Mouse (Mus musculus) ovary, postnatal 36 days (tissue): Measurements from ENCODE around the gene Tm7sf2.

Experiments used
- DNase-seq: peaks from one replicate; pipeline ENCODE4 v3.0.0; 2022; ENCODE audit warnings: low spot score, mixed read lengths

Tm7sf2 gene

DNA sequence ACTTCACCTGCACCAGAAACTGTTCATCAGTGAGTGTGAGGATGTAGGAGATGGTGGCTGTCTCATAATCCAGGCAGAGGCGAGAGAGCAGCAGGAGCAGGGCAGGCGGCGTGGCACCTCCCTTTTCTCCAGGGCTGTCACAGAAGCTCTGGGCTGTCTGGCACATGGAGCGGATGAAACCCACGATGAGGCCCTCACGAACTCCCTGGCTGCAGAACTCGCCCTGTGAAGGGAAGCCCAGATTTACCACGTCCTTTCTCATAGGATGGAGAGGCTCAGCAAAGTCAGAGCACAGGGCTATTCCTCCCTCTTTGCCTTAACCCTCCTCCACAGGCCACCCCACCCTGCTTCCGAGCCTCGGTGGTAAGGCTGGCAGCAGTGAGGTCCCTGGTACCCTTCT, 1.7 kb upstream of the Tm7sf2 start:
- no peak for DNase-seq

DNA sequence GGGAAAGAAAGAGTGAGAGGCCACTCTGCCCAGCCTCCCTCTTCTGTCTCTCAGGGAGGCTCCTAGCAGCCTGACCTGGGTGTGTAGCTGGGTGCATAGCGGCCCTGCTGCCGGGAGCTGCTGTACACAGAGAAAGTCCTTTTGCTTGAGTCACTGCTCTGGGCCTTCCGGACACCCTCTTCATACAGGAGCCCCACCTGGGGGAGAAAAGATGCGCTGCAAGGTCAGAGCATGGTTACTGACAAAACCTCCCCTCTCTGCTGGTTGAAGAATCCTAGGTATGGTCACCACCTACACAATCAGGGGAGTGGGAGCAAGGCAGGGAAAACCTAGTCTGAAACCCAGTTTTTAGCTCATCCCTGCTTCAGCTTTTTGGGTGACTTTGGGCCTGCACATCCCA, 778 bp upstream of the Tm7sf2 start:
- DNase-seq: no peak

DNA sequence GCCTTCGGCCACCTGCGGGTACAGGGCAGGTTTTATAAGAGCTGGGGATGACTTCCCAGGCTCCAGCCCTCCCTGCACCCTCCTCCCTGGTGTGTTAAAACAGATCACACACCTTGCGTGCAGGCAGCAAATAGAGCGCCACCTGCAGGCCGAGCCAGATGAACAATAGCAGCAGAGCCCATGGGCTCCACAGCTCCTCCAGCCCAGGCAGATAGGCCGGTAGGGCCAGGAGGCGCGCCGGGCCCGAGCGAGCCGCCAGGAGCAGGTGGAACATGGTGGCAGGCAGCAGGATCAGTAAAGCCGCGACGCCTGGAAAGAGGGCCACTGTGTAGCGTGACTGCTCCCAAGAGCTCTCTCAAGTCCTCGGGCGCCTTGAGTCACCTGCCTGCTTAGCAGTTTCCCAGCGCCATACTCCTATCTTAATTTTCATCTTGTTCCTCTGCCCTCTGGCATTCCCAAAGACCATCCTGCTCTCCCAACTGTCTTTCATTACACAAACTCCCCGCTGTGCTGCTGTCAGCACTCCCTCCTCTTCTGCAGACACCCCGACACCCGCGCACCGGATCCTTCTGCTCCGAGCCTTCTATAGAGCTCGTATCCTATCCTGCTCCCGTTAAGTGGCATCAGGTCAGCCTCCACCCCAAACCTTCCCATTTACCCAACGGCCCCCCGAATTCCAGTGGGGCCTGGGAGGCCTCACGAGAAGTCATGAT, 1.0 kb downstream of the Tm7sf2 start:
- peak; percentile 77 for DNase-seq

DNA sequence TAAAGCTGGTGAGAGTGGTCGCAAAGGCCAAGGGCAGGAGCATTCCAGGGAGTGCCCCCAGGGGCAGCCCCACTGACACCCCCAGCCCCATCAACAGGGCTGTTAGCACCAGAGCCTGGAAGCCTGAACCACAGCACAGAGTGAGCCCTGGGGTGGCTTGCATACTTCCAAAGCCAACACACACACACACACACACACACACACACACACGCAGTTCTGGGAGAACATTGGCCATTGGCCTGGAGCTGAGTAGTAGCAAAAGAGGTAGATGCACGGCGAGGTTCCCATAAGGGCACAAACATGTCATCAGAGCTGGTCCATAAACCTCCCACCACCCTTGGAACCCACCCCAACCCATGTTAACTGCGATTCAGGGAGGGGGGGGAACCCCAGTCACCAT, 1.6 kb downstream of the Tm7sf2 start:
- no peak for DNase-seq

DNA sequence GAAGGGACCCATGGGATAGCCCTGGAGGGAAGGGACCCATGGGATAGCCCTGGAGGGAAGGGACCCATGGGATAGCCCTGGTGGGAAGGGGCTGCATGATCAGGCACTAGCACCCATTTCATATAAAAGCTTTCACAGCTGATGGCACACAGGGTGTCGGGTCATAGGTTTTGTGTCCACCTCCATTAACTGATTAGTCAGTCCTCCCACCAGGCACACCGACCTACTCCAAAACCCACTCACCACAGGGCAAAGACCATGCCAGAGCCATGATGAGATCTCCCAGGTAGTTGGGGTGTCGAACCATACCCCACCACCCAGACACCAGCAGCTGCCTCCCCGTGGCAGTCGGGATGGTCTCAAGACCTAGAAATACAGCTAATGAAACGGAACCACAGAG, 5.1 kb downstream of the Tm7sf2 start:
- no peak for DNase-seq

DNA sequence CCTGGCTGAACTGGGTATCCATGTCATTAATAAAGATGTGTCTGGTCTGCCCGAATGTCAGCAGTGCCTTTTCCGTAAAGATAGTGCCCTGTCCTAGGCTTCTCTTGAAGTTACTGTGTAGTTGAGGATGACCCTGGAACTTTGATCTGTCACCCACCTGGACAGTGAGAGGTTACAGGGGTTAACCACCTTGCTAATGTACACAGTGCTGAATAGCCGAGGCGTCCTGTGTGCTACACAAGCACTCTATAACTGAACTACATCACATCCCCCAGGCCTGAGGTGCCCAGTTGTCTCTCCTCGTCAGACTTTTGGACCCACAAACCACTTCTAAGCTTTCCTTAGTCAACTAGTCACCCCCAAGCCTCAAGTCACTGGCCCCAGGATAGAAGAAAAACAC, 5.8 kb downstream of the Tm7sf2 start:
- DNase-seq: no peak

- DNase-seq: peak; percentile 47
Measured at GRCm38 (mm10) chr19:6061641-6062302, 6.4 kb downstream of the Tm7sf2 start.

- peak; percentile 91 for DNase-seq
Measured at GRCm38 (mm10) chr19:6061021-6061533, 7.1 kb downstream of the Tm7sf2 start, which contains the start of gene Znhit2. TSS of gene Znhit2 (plus strand) at chr19:6061192.

GRCm38 (mm10) chr19:6058966-6059365, 9.2 kb downstream of the Tm7sf2 start:
- no peak for DNase-seq

GRCm38 (mm10) chr19:6058513-6058912, 9.7 kb downstream of the Tm7sf2 start:
- DNase-seq: no peak

- peak; percentile 99 for DNase-seq
Measured at GRCm38 (mm10) chr19:6057313-6058096, 10.7 kb downstream of the Tm7sf2 start, which contains the start of the genes Mrpl49 and Fau. TSS of gene Mrpl49 (minus strand) at chr19:6057785. TSS of gene Fau (plus strand) at chr19:6057844.

DNA sequence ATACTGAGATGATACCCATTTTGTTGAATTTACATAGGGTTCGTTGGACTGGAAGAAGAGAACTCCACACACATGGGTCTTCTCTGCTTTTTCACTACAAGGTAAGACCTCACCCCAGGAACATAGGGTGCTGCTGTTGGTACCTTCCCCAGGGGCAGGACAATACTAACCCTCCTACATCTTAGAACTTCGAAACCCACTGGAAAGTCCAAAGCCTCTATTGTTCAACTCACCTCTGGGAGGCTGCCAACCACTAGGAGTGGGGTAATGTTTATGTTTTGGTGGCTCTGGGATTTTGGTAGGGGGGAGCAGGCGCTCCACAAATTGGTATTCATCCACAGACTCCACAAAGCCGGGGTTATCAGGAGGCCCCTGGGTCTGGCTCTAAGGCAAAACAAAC, 11.5 kb downstream of the Tm7sf2 start:
- DNase-seq: no peak

GRCm38 (mm10) chr19:6054296-6054695, 13.9 kb downstream of the Tm7sf2 start:
- DNase-seq: no peak

DNA sequence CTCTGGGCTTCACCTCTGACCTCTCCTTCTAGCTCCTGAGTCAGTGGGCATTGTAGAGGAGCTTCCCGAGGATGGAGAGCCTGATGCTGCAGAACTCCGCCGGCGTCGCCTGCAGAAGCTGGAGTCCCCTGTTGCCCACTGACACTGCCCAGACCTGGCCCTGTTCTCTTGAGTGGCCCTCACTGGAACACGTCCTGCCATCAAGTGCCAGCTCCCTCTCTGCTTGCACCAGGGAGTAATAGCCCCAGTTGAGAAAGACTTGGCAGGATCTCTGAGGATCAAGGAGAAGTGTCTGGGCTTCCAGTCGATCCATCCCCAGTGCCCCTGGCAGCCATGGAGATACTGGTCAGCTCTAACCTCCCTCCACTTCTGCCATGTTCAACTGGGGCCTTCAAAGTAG, 15.7 kb downstream of the Tm7sf2 start:
- no peak for DNase-seq

GRCm38 (mm10) chr19:6048681-6049410, 19.3 kb downstream of the Tm7sf2 start:
- no peak for DNase-seq

DNA sequence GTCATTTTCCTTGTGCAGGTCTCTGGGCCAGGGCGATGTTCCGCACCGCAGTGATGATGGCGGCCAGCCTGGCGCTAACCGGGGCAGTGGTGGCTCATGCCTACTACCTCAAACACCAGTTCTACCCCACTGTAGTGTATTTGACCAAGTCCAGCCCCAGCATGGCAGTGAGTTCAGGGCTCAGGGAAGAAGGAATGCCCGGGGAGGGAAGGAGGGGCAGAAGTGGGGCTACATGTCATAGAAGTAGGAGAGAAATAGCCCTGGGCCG, 20.3 kb downstream of the Tm7sf2 start:
- DNase-seq: no peak

DNA sequence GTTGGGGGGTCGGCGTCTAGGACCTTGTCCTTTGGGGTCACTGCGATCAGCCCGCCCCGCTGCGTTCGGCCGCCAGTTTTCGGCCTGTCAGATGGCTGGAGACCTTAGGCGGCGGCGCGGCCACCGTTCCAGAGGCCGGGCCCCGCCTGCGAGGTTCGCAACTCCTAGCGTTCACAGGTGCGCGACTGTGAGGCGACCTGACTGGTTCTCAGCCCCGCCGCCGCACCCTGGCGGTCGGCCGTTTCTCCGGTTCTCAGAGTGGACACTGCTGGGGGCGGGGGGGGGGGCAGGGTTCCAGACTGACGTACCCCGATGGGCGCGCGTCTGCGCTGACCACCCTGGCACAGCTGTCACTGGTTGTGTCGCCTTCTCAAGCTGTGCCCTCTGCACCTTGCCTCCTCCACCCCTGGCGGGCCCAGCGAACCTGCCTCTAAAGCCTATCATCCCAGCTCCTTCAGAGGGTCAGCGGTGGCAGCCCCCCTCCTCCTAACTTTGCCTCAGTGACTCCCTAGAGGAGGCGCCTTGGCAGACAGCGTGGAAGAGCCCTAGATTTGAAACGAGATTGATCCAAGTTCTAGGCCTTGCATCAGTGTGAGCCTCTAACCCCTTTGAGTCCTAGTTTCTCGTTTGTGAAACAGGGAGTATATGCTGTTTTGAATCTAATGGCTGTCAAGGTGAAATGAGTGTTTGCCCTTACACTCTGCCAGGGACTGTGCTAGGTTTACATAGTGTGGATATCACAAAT, 20.8 kb downstream of the Tm7sf2 start:
- DNase-seq: no peak

DNA sequence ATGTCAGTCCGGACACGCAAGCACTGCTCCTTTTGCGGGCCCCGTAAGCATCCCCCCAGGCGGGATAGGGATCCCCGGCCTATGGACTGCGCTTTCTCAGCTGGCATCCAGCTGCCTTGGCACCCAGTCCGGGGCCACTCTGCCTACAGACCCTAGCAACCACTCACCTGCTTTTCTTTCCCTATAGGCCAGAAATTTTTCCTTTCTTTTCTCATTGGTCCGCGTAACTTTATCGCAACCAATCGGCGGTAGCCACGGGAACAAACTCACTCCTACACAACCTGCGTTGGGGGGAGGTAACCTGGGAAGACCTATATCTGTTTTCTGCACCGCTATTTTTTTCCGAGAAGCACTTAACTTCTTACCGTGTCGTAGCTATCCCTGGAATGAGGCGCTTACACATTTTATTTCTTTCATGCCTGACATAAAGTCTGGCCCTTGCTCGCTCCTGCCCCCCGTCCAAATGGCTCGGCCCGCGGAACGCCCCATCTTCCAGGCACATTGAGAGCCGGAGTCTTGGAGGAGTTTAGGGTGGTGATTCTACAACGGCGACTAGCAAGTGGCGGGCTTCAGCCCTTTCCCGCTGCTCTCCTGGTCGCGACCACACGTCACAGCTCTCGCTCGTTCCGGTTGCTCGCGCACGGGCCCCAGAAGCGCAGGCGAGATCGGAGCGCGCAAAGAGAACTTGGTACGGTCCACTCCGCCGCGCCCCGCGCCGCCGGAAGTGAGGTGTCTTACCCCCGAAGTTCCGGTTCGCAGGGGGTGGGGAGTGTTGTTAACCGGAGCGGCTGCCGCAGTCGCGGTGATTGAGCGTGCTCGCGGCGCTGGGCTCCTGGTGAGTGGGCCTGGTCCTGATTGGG, 21.6 kb downstream of the Tm7sf2 start, which contains the start of gene Syvn1:
TSS of gene Syvn1 (plus strand) at position 283 of the 860 bp plus-strand sequence.
- peak; percentile 88 for DNase-seq

- no peak for DNase-seq
Measured at GRCm38 (mm10) chr19:6045366-6046293, 22.5 kb downstream of the Tm7sf2 start.
